Mouse (Mus musculus) G1E (cell line): ENCODE data around the gene Prep.

Experiments
- CTCF ChIP-seq: IDR thresholded peaks from 2 replicates; pipeline ENCODE4 v1.5.1; 2012; ENCODE audit warnings: low read depth, low read length, inconsistent platforms, mixed read lengths
- GATA1 ChIP-seq: IDR thresholded peaks from 2 replicates; pipeline ENCODE4 v1.6.1; 2012; ENCODE audit warnings: borderline replicate concordance, low read length, inconsistent platforms, mixed read lengths
- GATA2 ChIP-seq: IDR thresholded peaks from 2 replicates; pipeline ENCODE4 v1.6.1; 2012; ENCODE audit warnings: low read depth, low read length, inconsistent platforms, borderline replicate concordance
- TAL1 ChIP-seq: conservative IDR thresholded peaks from 2 replicates; pipeline ENCODE4 v1.6.1; 2012; ENCODE audit warnings: low read depth, low read length, inconsistent platforms, mixed read lengths

DNA sequence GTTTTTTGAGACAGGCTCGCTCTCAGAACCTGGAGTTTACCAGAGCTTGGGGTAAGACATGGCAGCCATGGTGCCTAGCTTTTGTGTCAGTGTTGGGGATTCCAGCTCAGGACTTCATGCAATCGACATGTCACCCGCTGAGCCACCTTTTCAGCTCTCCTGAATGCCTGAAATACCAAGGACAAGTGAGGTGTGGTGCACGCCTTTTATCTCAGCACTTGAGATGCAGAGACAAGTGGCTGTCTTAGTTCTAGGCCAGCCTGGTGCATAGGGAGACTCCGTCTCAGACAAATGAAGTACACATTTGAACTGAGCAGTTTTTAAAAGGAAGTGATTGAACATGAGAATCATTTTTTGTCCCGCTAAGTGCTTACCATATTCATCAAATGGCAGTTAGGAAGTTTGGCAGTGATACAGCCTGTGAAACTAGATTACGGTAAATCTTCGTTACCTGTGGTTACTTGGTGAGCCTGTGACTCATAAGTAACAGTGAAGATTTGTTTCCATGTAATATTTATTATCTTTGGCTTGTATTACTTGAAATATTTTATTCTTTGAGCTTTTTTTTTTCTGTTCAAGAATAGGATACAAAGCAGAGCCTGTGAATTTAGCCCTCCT lies 24.6 kb downstream of the Prep start:
- TF ChIP-seq CTCF (no peak), GATA1 (no peak), GATA2 (no peak), TAL1 (no peak)
